Mouse (Mus musculus): ENCODE data around the gene Cd320. TPM values are rescaled to one million over a fixed set of nuclear protein-coding genes. Genes with fewer than 3 reads are reported as not detected.
"Not testable (repeated sequence)": the region's sequence is repeated elsewhere in the genome, so short reads cannot be mapped to it uniquely, and the experiment has no call there.

The Cd320 gene
- polyA plus RNA-seq, 1 experiment from 2014 or later, result 71.1 TPM

DNA sequence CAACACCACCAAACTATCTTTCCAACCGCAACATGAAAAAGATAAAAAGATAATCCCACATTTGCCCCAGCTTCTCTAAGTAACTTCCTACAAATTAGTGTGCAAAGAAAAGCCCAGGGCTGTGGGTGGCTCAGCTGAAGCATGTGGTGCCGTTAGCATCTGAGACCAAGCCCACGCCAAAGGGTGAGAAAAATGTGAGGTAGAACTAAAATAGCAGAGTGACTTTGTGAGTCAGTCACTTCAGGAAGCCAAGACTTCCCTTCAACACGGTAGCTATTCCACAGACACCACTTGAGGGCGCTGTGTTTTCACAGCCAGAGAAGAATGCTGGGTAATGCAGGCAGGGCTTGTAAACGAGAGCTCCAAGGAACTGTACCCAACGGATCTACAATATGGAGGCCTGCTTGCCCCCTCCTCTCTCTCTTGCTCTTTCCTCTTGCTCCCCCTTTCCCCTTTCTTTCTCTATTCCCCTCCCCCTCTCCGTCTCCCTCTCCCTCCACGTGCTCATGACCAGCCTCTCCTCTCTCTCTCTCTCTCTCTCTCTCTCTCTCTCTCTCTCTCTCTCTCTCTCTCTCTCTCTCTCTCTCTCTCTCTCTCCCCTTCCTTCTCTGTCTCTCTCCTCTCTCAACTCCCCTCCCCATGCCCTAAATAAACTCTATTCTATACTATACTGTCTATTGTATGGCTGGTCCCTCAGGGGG lies 22.6 kb downstream of the Cd320 start:
- peak; percentile 44 for TF ChIP-seq CTCF (IDR thresholded peaks at IDR 0.05; ENCODE audit: low read depth)
- no peaks in the 10 kb centered on the region for H3K9me3 ChIP-seq (ENCODE audit: low read depth, low read length)
- no peaks in the 10 kb centered on the region for H3K27me3 ChIP-seq (ENCODE audit: insufficient read depth, low read length)
- ATAC-seq (ENCODE audit: insufficient read depth) (no peak), DNase-seq (peak; percentile 60)
- H3K9ac ChIP-seq, result no peak overlapping the region
- WGBS, result 30% methylated on average over 9 of the region's 9 CpGs
- H3K4me2 ChIP-seq, result no peak overlapping the region
- no peaks in the 10 kb centered on the region for H3K36me3 ChIP-seq (ENCODE audit: insufficient read depth)
- no peak overlapping the region for H3K4me3 ChIP-seq (ENCODE audit: low read depth, low read length)
- no peak overlapping the region for H3K27ac ChIP-seq (ENCODE audit: low read depth)
- H3K4me1 ChIP-seq (ENCODE audit: insufficient read depth), result no peaks in the 10 kb centered on the region

DNA sequence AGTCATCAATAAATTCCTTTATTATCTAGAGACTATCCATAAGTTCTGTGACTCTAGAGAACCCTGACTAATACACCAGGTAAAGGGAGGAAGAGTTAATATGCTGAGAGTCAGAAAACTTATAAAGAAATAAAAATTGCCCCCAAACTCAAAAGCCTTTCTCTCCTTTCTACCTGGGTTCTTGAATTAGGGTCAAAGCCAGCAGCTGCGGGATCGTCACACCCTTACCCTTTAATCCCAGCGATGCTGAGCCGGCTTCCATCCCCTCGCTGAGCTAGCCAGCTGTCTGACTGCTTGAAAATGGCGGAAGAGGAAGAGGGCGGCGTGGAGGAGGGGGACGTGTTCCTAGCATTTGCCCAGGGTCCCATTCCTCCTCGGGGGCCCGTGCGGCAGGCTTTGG lies 30.6 kb downstream of the Cd320 start, which contains the start of gene Gm7029:
Gm7029 (plus strand) TSS at position 301 of the 400 bp plus-strand sequence.
- not testable (repeated sequence) for DNase-seq; H3K4me3 ChIP-seq (ENCODE audit: low read depth, low read length); ATAC-seq (ENCODE audit: insufficient read depth); H3K4me2 ChIP-seq; H3K9ac ChIP-seq; H3K27ac ChIP-seq (ENCODE audit: low read depth); H3K9me3 ChIP-seq (ENCODE audit: low read depth, low read length); H3K4me1 ChIP-seq (ENCODE audit: insufficient read depth); H3K27me3 ChIP-seq (ENCODE audit: insufficient read depth, low read length)
- H3K36me3 ChIP-seq (ENCODE audit: insufficient read depth), result peaks cover 24% of the 10 kb centered on the region; the same call in 1 of the 2 replicates
- WGBS, result 70% methylated on average over 2 of the region's 12 CpGs

DNA sequence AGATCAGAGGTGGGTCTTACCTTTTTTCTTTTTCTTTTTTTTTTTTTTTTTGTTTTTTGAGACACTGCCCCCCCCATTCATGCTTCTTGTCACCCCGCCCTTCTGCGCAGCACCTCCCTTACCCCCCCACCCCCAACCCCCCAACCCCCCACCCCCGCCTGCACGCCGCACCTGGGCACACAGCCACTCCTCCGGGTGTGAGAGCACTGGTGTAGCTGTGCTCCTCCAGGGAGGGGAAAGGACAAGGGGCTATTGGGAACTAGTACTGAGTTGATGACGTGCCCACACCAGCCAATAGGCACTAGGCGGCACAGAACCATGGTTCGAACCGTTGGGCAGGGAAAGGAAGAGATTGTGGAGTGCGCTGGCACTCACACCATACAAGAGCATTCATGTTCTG lies 31.5 kb downstream of the Cd320 start:
- DNase-seq (no peak), ATAC-seq (ENCODE audit: insufficient read depth) (no peak)
- TF ChIP-seq CTCF (IDR thresholded peaks at IDR 0.05; ENCODE audit: low read depth), result no peak
- H3K4me3 ChIP-seq (ENCODE audit: low read depth, low read length), result no peak overlapping the region
- H3K36me3 ChIP-seq (ENCODE audit: insufficient read depth), result peaks cover 32% of the 10 kb centered on the region
- no peaks in the 10 kb centered on the region for H3K9me3 ChIP-seq (ENCODE audit: low read depth, low read length)
- no peaks in the 10 kb centered on the region for H3K27me3 ChIP-seq (ENCODE audit: insufficient read depth, low read length)
- no peak overlapping the region for H3K27ac ChIP-seq (ENCODE audit: low read depth)
- H3K4me2 ChIP-seq, result no peak overlapping the region
- 84% methylated on average over 11 of the region's 11 CpGs for WGBS
- no peak overlapping the region for H3K9ac ChIP-seq
- no peaks in the 10 kb centered on the region for H3K4me1 ChIP-seq (ENCODE audit: insufficient read depth)

DNA sequence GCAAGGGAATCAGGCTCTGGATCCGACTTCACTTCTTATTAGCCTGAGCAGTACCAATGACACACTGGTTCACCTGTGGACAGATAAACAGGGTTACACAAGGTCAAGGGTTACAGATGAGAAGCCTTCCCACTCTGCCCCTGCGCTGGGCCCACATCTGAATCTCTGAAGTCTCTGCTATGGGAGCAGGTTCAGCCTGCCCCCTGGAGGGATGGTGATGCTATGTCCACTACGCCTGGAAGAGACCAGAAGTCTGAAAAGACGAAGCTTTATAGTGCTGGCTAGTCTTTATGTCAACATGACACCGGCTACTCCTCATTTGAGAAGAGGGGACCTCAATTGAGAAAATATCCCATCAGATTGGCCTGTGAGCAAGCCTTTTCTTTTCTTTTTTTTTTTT lies 32.9 kb downstream of the Cd320 start:
- WGBS, result 79% methylated on average over 5 of the region's 5 CpGs
- not testable (repeated sequence) for H3K4me3 ChIP-seq (ENCODE audit: low read depth, low read length); H3K27me3 ChIP-seq (ENCODE audit: insufficient read depth, low read length); H3K9me3 ChIP-seq (ENCODE audit: low read depth, low read length); H3K27ac ChIP-seq (ENCODE audit: low read depth); H3K4me2 ChIP-seq; ATAC-seq (ENCODE audit: insufficient read depth); H3K4me1 ChIP-seq (ENCODE audit: insufficient read depth); H3K9ac ChIP-seq
- peak; percentile 34 for DNase-seq
- peaks cover 41% of the 10 kb centered on the region for H3K36me3 ChIP-seq (ENCODE audit: insufficient read depth)
- TF ChIP-seq CTCF (IDR thresholded peaks at IDR 0.05; ENCODE audit: low read depth), result peak; percentile 24; the same call in 1 of the 2 replicates

DNA sequence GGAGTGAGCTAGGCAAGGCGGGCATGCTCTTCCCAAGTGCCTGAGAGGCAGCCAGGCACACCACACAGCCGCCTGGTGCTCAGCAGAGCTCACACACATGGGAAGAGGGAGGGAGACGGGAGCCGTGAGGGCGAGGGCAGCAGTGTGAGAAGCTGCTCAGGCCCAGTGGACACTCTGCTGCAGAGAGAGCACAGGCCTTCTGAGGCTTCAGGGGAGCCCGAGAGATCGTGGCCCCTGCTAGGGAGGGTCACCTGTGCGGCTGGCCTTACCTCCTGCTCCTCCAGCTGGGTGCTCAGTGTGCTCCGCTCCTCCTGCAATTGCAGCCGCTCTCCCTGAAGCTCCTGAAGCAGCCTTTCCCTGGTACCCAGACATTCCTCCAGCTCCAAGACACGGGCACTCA lies 41.4 kb downstream of the Cd320 start:
- not testable (repeated sequence) for H3K4me1 ChIP-seq (ENCODE audit: insufficient read depth); H3K4me2 ChIP-seq; DNase-seq; H3K9me3 ChIP-seq (ENCODE audit: low read depth, low read length); H3K27me3 ChIP-seq (ENCODE audit: insufficient read depth, low read length); H3K27ac ChIP-seq (ENCODE audit: low read depth); ATAC-seq (ENCODE audit: insufficient read depth); H3K9ac ChIP-seq; H3K4me3 ChIP-seq (ENCODE audit: low read depth, low read length)
- peaks cover 47% of the 10 kb centered on the region for H3K36me3 ChIP-seq (ENCODE audit: insufficient read depth)
- WGBS, result 93% methylated on average over 9 of the region's 11 CpGs

DNA sequence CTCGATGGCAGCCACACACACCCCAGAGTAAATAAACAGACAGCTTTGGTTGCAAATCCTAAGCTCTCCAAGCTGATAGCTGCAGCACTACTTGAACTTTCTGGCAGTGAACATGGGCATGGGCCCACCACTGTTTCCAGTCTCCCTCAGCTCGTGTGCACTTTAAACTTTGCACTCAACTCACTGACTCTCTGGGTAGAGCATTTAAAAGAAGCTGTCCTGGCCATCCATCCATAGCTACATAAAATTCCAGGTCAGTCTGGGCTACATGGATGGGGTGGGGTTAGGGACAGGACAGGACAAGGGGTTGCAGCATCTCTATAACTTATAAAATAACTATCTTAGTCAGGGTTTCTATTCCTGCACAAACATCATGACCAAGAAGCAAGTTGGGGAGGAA lies 44.9 kb downstream of the Cd320 start:
- not testable (repeated sequence) for ATAC-seq (ENCODE audit: insufficient read depth); H3K27me3 ChIP-seq (ENCODE audit: insufficient read depth, low read length); H3K9ac ChIP-seq; H3K4me1 ChIP-seq (ENCODE audit: insufficient read depth); H3K4me3 ChIP-seq (ENCODE audit: low read depth, low read length); H3K27ac ChIP-seq (ENCODE audit: low read depth); DNase-seq; H3K9me3 ChIP-seq (ENCODE audit: low read depth, low read length)
- peaks cover 22% of the 10 kb centered on the region for H3K36me3 ChIP-seq (ENCODE audit: insufficient read depth)
- WGBS, result 29% methylated on average over 2 of the region's 2 CpGs
- H3K4me2 ChIP-seq, result peak overlapping the region; percentile 65; the same call in 1 of the 2 replicates

DNA sequence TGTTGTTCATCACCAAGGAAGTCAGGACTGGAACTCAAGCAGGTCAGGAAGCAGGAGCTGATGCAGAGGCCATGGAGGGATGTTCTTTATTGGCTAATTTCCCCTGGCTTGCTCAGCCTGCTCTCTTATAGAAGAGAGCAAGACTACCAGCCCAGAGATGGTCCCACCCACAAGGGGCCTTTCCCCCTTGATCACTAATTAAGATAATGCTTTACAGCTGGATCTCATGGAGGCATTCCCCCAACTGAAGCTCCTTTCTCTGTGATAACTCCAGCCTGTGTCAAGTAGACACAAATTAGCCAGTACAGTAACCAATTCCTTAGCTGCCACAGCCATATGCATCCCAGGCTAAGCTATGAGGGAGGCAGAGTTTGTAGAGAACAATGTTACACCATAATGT lies 45.3 kb downstream of the Cd320 start:
- Histone ChIP-seq H3K4me2 (peak overlapping the region; percentile 65; the same call in 1 of the 2 replicates), H3K36me3 (ENCODE audit: insufficient read depth) (peaks cover 22% of the 10 kb centered on the region), H3K4me3 (ENCODE audit: low read depth, low read length) (0 out of 2 replicates have a peak overlapping the region, but pooled peaks have one; percentile 66)
- H3K9ac ChIP-seq; H3K27ac ChIP-seq (ENCODE audit: low read depth); H3K27me3 ChIP-seq (ENCODE audit: insufficient read depth, low read length); ATAC-seq (ENCODE audit: insufficient read depth); H3K4me1 ChIP-seq (ENCODE audit: insufficient read depth); H3K9me3 ChIP-seq (ENCODE audit: low read depth, low read length); DNase-seq: not testable (repeated sequence)

DNA sequence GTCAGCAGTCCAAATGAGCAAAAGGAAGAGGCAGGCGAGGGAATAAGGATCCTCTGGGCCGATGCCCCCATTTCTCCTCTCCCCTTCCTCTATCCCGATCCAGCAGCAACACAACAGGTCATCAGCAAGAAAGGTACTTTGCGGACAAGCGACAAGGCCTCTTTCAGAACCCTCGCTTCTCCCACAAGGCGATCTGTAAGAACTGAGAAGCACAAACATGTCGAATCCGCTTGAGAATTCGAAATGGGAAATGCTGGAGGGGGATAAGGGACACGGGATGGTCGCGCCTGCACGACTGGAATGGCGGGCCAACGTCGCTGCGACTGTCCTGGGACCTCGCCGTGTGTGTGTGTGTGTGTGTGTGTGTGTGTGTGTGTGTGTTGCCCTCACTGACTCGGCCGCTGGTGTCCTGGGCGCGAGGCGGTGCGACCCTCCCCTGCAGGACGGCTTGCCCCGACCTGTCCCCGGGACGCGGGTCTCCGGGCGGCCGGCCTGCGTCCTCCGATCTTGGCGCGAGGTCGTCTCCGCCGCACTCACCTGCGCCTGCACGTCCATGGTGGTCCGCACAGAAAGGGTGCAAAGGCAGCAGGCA lies 47.1 kb downstream of the Cd320 start:
- ATAC-seq (ENCODE audit: insufficient read depth); H3K9me3 ChIP-seq (ENCODE audit: low read depth, low read length); H3K27me3 ChIP-seq (ENCODE audit: insufficient read depth, low read length); DNase-seq; H3K4me1 ChIP-seq (ENCODE audit: insufficient read depth): not testable (repeated sequence)
- H3K9ac ChIP-seq, result peak overlapping the region; percentile 72
- peak overlapping the region; percentile 65 for H3K4me2 ChIP-seq
- 0 out of 2 replicates have a peak, but pooled peaks cover 12% of the 10 kb centered on the region for H3K36me3 ChIP-seq (ENCODE audit: insufficient read depth)
- H3K4me3 ChIP-seq (ENCODE audit: low read depth, low read length), result peak overlapping the region; percentile 66
- H3K27ac ChIP-seq (ENCODE audit: low read depth), result peak overlapping the region; percentile 63; the same call in 1 of the 2 replicates
- WGBS, result 0% methylated on average over 44 of the region's 44 CpGs

Measured in lung, embryonic 14.5 days (tissue).